Mouse (Mus musculus): ENCODE data around the gene Capn10. TPM values are rescaled to one million over a fixed set of nuclear protein-coding genes. Genes with fewer than 3 reads are reported as not detected.
"Not testable (repeated sequence)": the region's sequence is repeated elsewhere in the genome, so short reads cannot be mapped to it uniquely, and the experiment has no call there.

Gene Capn10
- polyA plus RNA-seq, 1 experiment from 2014 or later, result 35.9 TPM

DNA sequence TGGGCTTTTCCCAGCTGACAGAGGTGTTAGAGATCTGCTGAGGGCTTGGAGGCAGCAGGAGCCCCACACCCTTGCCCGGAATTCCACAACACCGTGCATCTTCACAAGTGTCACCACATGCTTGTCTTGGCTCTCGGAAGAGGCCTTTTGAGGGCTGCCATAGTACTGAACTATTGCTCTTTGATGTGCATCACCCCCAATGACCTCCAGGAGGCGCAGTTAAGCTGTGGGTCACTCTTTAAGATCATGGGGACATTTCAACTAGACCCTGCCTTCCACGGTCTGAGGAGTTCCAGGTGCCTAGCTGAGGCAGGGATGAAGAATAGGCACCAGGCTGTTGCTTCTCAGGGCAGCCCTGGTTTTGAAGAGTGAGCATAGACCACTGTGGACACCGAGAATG, 15.2 kb downstream of the Capn10 start:
- 57% methylated on average over 6 of the region's 6 CpGs for WGBS
- H3K27me3 ChIP-seq (replicated peaks), result no peaks in the 10 kb centered on the region
- no peaks in the 10 kb centered on the region for H3K4me1 ChIP-seq
- peaks cover 22% of the 10 kb centered on the region; the same call in 1 of the 2 replicates for H3K36me3 ChIP-seq
- H3K9ac ChIP-seq, result no peak overlapping the region
- H3K9me3 ChIP-seq, result no peaks in the 10 kb centered on the region
- ATAC-seq (ENCODE audit: insufficient read depth, low FRiP score, low read depth), result no peak
- H3K4me2 ChIP-seq, result peak overlapping the region; percentile 43
- H3K27ac ChIP-seq, result no peak overlapping the region
- no peak overlapping the region for H3K4me3 ChIP-seq (replicated peaks)

- 52% methylated on average over 5 of the region's 5 CpGs for WGBS
- ATAC-seq (ENCODE audit: insufficient read depth, low FRiP score, low read depth), result peak; percentile 89
- Histone ChIP-seq H3K4me1 (no peaks in the 10 kb centered on the region), H3K9me3 (no peaks in the 10 kb centered on the region), H3K9ac (no peak within 1 kb of the TSS), H3K36me3 (peaks cover 12% of the 10 kb centered on the region; the same call in 1 of the 2 replicates), H3K27ac (peak within 1 kb of the TSS; percentile 57; the same call in 1 of the 2 replicates), H3K4me3 (replicated peaks) (peak within 1 kb of the TSS; percentile 33), H3K27me3 (replicated peaks) (no peaks in the 10 kb centered on the region), H3K4me2 (peak within 1 kb of the TSS; percentile 43)
These were observed 16.4 kb downstream of the Capn10 start, which contains the start of gene Gpr35 for GRCm38 (mm10) chr1:92950607-92951006. Gene Gpr35, plus strand, starts transcription at chr1:92950865.

DNA sequence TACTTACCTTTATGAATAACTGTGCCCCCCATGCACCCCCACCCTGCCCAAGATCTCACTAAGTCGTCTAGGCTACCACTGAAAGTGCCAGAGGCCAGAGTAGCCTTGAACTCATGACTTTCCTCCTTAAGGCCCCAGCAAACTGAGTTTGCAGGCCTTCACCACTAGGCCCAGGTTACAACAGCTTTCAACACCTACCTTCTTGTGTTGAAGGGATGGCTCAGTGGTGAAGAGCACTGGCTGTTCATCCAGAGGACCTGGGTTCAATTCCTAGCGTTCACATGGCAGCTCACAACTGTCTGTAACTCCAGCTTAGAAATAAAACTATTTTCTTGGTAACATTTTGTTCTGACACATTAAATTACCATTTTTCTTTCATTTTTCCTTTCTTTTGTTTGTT, 19.5 kb downstream of the Capn10 start:
- Histone ChIP-seq H3K4me2 (no peak overlapping the region), H3K4me1 (no peaks in the 10 kb centered on the region), H3K36me3 (no peaks in the 10 kb centered on the region), H3K9me3 (no peaks in the 10 kb centered on the region), H3K9ac (no peak overlapping the region), H3K27me3 (replicated peaks) (no peaks in the 10 kb centered on the region), H3K27ac (no peak overlapping the region), H3K4me3 (replicated peaks) (no peak overlapping the region)
- no peak for ATAC-seq (ENCODE audit: insufficient read depth, low FRiP score, low read depth)
- 68% methylated on average over 2 of the region's 2 CpGs for WGBS

- ATAC-seq (ENCODE audit: insufficient read depth, low FRiP score, low read depth); H3K9me3 ChIP-seq; H3K36me3 ChIP-seq; H3K9ac ChIP-seq; H3K27ac ChIP-seq; H3K27me3 ChIP-seq (replicated peaks); H3K4me1 ChIP-seq: not testable (repeated sequence)
- Histone ChIP-seq H3K4me2 (peak overlapping the region; percentile 46), H3K4me3 (replicated peaks) (0 out of 2 replicates have a peak overlapping the region, but pooled peaks have one; percentile 18)
- 3% methylated on average over 11 of the region's 11 CpGs for WGBS
These were observed 22.6 kb downstream of the Capn10 start for GRCm38 (mm10) chr1:92956571-92957335.

DNA sequence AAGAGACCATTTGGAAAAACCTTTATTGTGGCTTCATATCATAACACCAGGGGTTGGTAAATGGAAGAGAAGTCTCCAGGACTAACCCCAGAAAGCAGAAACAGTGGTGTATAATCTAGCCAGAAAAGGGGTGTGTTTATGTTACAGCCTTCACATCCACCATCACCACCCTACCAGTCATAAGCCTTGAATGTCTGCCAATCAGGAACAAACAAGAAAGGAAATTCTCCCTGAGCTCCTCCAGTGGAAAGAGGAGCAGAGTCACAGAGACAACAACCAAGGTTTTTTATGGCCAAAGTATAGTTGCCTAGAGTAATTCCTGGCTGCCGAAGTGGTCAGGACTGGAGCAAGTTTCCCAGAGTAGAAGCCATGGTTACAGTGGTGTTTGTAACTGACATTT, 24.8 kb downstream of the Capn10 start:
- H3K36me3 ChIP-seq, result no peaks in the 10 kb centered on the region
- H3K9ac ChIP-seq, result no peak overlapping the region
- H3K9me3 ChIP-seq, result no peaks in the 10 kb centered on the region
- no peak overlapping the region for H3K27ac ChIP-seq
- 79% methylated on average over 1 of the region's 1 CpGs for WGBS
- H3K4me3 ChIP-seq (replicated peaks), result no peak overlapping the region
- ATAC-seq (ENCODE audit: insufficient read depth, low FRiP score, low read depth), result no peak
- no peak overlapping the region for H3K4me2 ChIP-seq
- H3K4me1 ChIP-seq, result no peaks in the 10 kb centered on the region
- no peaks in the 10 kb centered on the region for H3K27me3 ChIP-seq (replicated peaks)

DNA sequence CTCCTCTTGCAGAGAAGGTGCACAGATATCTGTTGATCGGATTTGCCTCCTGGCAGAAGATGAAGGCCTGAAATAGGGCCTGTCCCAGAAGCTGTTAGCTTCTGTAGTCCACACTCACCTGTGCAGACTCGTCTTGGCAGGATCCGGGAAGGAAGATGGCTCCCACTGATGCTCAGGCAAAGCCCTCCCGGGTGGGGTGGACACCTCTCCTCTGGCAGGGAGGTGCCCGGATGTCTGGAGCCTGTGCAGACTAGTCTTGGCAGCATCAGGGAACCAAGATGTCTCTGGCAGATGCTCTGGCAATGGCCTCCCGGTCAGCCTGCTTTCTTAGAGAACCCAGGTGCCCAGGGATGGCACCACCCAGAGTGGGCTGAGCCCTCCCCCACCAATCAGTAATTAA, 36.6 kb downstream of the Capn10 start:
- WGBS, result 74% methylated on average over 6 of the region's 6 CpGs
- not testable (repeated sequence) for ATAC-seq (ENCODE audit: insufficient read depth, low FRiP score, low read depth)

DNA sequence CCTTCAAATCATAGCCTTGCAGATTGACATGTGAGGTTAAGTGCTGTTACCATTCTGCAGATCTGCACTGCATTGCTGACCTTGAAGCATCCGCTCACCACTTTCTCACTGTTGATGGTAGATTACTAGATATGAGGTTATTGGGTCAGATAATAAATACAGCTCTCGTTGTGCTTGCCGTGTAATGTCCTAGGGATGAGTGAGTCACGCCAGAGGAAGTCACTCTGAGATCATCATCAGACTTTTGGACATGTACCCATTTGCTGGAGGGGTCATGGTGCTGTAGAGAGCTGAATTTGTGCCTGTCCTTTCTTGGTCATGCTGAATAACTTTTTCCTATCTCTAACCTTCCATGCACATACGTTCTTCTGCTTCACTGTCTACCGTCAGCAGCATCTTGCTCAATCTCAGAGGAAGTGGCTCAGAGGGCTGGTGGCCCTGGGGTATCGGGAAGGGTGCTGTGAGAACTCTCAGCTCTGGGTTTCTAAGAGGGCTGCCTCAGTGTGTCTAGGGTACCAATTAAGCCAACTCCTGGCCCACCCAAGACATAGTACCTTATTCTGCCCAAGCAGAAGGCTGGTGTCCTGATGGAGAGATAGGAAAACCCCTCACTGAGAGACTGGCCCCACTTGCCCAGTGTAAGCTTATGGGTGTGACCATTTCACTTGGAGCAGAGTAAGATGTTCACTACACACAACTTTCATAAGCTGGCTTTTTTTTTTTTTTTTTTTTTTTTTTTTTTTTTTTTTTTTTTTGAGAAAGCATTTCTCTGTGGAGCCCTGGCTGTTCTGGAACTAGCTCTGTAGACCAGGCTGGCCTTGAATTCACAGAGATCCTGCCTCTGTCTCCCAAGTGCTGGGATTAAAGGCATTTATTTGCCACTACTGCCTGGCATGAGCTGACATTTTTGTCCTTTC, 38.0 kb downstream of the Capn10 start:
- 76% methylated on average over 7 of the region's 7 CpGs for WGBS
- no peaks in the 10 kb centered on the region for H3K9me3 ChIP-seq
- H3K9ac ChIP-seq, result no peak overlapping the region
- H3K27me3 ChIP-seq (replicated peaks), result no peaks in the 10 kb centered on the region
- H3K4me2 ChIP-seq, result no peak overlapping the region
- 0 out of 2 replicates have a peak, but pooled peaks cover 10% of the 10 kb centered on the region for H3K4me1 ChIP-seq
- H3K27ac ChIP-seq, result no peak overlapping the region
- ATAC-seq (ENCODE audit: insufficient read depth, low FRiP score, low read depth), result no peak
- no peak overlapping the region for H3K4me3 ChIP-seq (replicated peaks)
- no peaks in the 10 kb centered on the region for H3K36me3 ChIP-seq

More for the DNA sequence above, 36.6 kb downstream of the Capn10 start:
- H3K9ac ChIP-seq; H3K9me3 ChIP-seq; H3K36me3 ChIP-seq; H3K4me1 ChIP-seq; H3K27me3 ChIP-seq (replicated peaks); H3K27ac ChIP-seq; H3K4me3 ChIP-seq (replicated peaks); H3K4me2 ChIP-seq: not testable (repeated sequence)

DNA sequence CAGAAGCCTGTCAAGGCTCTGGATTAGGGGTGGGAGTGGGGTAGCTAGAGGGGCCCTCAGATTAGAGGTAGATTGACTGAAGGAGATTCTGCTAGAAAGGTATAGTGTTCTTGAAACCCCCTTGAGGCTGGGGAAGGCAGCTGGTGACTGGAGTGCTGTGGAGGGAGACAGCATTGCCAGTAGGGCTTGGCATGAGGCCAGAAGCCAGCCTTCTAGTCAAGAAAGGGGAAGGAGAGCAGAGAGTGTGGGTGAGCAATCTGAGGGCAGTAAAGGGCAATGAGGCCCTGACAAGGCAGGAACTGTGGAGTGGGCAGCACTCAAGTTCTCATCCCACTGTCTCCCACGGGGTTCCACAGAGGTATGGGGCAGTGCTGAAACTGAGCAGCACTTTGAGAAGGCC, 38.7 kb downstream of the Capn10 start:
- WGBS, result 48% methylated on average over 1 of the region's 1 CpGs

DNA sequence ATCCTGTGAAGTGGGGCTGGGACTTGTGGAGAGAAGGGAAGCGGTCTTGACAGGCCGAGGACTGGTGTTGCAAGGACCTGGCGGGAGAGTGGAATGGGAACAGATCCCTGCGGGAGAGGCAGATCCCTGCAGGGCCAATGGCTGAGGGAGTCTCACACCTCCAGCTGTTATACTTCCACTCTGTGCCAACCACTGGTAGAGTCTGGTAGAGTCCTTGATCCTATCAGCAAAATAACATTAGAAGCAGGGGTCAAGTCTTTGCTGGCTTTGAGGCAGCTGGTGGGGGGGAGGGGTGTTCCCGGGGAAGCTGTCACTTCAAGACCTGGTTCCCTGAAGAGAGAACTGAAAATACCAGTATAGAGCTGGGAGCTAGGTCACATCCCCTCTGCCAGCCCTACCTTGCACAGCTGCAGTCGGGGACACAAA, 42.0 kb downstream of the Capn10 start:
- Histone ChIP-seq H3K4me2 (no peak overlapping the region), H3K9ac (no peak overlapping the region), H3K4me3 (replicated peaks) (no peak overlapping the region), H3K9me3 (no peaks in the 10 kb centered on the region), H3K36me3 (no peaks in the 10 kb centered on the region), H3K4me1 (peaks cover 16% of the 10 kb centered on the region; the same call in 1 of the 2 replicates), H3K27me3 (replicated peaks) (no peaks in the 10 kb centered on the region), H3K27ac (peak overlapping the region; percentile 71)
- ATAC-seq (ENCODE audit: insufficient read depth, low FRiP score, low read depth), result peak; percentile 63
- 33% methylated on average over 6 of the region's 6 CpGs for WGBS

More for the DNA sequence above, 38.7 kb downstream of the Capn10 start:
- H3K9me3 ChIP-seq, result no peaks in the 10 kb centered on the region
- no peak overlapping the region for H3K4me3 ChIP-seq (replicated peaks)
- H3K4me1 ChIP-seq, result 0 out of 2 replicates have a peak, but pooled peaks cover 10% of the 10 kb centered on the region
- no peaks in the 10 kb centered on the region for H3K27me3 ChIP-seq (replicated peaks)
- no peak overlapping the region for H3K4me2 ChIP-seq
- H3K9ac ChIP-seq, result no peak overlapping the region
- no peak for ATAC-seq (ENCODE audit: insufficient read depth, low FRiP score, low read depth)
- no peaks in the 10 kb centered on the region for H3K36me3 ChIP-seq
- no peak overlapping the region for H3K27ac ChIP-seq

GRCm38 (mm10) chr1:92978645-92979044, 44.5 kb downstream of the Capn10 start:
- no peaks in the 10 kb centered on the region for H3K9me3 ChIP-seq
- ATAC-seq (ENCODE audit: insufficient read depth, low FRiP score, low read depth), result no peak
- H3K27me3 ChIP-seq (replicated peaks), result no peaks in the 10 kb centered on the region
- no peak overlapping the region for H3K9ac ChIP-seq
- no peak overlapping the region for H3K4me3 ChIP-seq (replicated peaks)
- WGBS, result 33% methylated on average over 7 of the region's 7 CpGs
- H3K4me2 ChIP-seq, result no peak overlapping the region
- H3K27ac ChIP-seq, result no peak overlapping the region
- peaks cover 11% of the 10 kb centered on the region; the same call in 1 of the 2 replicates for H3K4me1 ChIP-seq
- H3K36me3 ChIP-seq, result no peaks in the 10 kb centered on the region

GRCm38 (mm10) chr1:92979073-92979602, 45.0 kb downstream of the Capn10 start:
- Histone ChIP-seq H3K4me2 (no peak overlapping the region), H3K9ac (no peak overlapping the region), H3K9me3 (no peaks in the 10 kb centered on the region), H3K27me3 (replicated peaks) (no peaks in the 10 kb centered on the region), H3K4me3 (replicated peaks) (no peak overlapping the region), H3K4me1 (peaks cover 11% of the 10 kb centered on the region; the same call in 1 of the 2 replicates), H3K36me3 (no peaks in the 10 kb centered on the region), H3K27ac (no peak overlapping the region)
- 19% methylated on average over 11 of the region's 11 CpGs for WGBS
- no peak for ATAC-seq (ENCODE audit: insufficient read depth, low FRiP score, low read depth)

Measured in stomach, embryonic 15.5 days (tissue).